Mouse (Mus musculus) heart, postnatal 0 days (tissue): ENCODE results near the gene Vav1.

Source experiments
- CTCF ChIP-seq: IDR thresholded peaks from 2 replicates; pipeline ENCODE4 v1.5.1; 2016; ENCODE audit warnings: antibody characterized with exemption, control low read depth, low read depth
- EP300 ChIP-seq: IDR thresholded peaks from 2 replicates; pipeline ENCODE4 v1.6.1; 2016; ENCODE audit warnings: antibody characterized with exemption, low read depth

DNA sequence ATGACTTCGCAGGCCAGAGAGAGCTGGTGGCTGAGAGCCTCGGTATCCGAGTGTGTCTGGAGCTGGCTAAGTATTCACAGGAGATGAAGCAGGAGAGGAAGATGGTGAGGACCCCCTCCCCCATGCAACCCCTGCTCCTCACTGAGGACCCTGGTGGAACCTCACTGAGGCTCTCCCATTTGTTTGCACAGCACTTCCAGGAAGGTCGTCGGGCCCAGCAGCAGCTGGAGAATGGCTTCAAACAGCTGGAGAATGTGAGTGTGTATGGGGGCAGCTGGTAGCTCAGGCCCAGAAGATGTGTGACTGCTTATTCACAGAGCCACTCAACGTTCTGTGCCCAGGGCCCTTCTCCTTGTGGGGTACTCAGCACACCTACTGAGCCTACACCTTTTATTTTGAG lies 25.6 kb upstream of the Vav1 start:
- TF ChIP-seq CTCF, result no peak
- no peak for TF ChIP-seq EP300
